Mouse (Mus musculus): ENCODE results near the gene Tnpo2. TPM values are rescaled to one million over a fixed set of nuclear protein-coding genes. Genes with fewer than 3 reads are reported as not detected.
A peak's percentile ranks its signal among the peaks of the same experiment; 100 is the strongest.

Tnpo2 gene
- polyA plus RNA-seq (2014; fragmentation: Nextera tagmentation; extraction: Ambion mirVana): 12.7 and 16.3 TPM in 2 replicates

DNA sequence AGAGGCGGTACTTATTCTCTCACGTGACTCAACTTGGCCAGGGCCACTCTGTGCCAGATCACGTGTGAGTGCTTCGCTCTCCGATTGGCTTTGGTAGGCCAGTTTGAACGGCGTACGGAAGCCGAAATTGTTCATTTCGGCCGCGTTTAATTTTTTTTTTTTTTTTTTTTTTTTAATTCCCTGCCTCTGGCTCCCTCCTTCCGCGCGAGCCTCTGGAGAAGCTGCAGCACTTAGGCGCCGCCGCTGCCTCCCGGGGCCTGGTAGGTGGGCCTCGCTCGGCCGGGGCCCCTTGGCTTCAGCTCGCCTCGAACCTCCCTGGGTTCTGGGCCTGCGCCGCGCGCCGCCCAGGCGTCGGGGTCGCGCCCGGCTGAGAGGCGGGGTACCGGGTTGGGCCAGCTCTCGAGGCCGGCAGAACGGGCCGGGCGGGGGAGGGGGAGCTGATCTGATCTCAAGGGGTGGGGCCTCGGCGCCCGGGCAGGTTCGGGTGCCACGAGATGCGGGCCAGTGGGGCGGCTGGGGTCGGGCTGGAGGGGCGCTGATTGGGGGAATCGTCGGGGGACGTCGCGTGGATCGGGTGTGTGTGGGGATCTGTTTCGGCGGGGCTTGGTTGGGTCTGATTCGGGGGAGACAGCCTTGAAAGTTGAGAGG is at the start of gene Tnpo2:
Gene Tnpo2, plus strand, starts transcription at position 198 of the 648 bp plus-strand sequence.
- ATAC-seq (ENCODE audit: insufficient number of reproducible peaks, low FRiP score, low TSS enrichment, low read depth) (peak; percentile 92), DNase-seq (ENCODE audit: low spot score) (peak; percentile 90)
- H3K4me1 ChIP-seq (ENCODE audit: control insufficient read depth, insufficient read depth, low read length): peaks cover 9% of the 10 kb centered on the region; the same call in 1 of the 2 replicates
- peak within 1 kb of the TSS; percentile 99 for H3K27ac ChIP-seq (replicated peaks; ENCODE audit: low read depth, low read length)
- H3K27me3 ChIP-seq (ENCODE audit: control insufficient read depth, insufficient read depth, low read length): no peaks in the 10 kb centered on the region
- no peaks in the 10 kb centered on the region for H3K9me3 ChIP-seq (ENCODE audit: control insufficient read depth, low read length)
- H3K4me3 ChIP-seq (ENCODE audit: low read depth, low read length): peak within 1 kb of the TSS; percentile 63
- peak within 1 kb of the TSS; percentile 91 for H3K9ac ChIP-seq (ENCODE audit: low read length)
- peak within 1 kb of the TSS; percentile 87 for H3K4me2 ChIP-seq (ENCODE audit: low read depth, severe bottlenecking)
- peaks cover 16% of the 10 kb centered on the region for H3K36me3 ChIP-seq (ENCODE audit: control insufficient read depth, insufficient read depth, low read length)
- under 1% methylated on average over 59 of the region's 59 CpGs for WGBS

DNA sequence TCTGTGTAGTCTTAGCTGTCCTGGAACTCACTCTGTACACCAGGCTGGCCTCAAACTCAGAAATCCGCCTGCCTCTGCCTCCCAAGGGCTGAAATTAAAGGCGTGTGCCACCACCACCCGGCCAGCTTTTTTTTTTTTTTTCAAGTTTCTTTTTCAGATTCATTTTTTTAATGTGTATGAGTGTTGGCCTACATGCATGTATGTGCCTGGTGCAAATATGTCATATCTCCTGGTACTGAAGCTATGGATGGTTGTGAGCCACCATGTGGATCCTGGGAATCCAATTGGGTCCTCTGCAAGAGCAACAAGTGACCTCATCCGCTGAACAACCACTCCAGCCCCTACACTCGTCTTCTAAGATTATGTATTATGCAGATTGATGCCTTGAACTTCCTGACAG is 49.3 kb upstream of the Tnpo2 start:
- ATAC-seq (ENCODE audit: insufficient number of reproducible peaks, low FRiP score, low TSS enrichment, low read depth) (no peak), DNase-seq (ENCODE audit: low spot score) (no peak)
- H3K4me3 ChIP-seq (ENCODE audit: low read depth, low read length): no peak overlapping the region
- H3K27ac ChIP-seq (replicated peaks; ENCODE audit: low read depth, low read length): no peak overlapping the region
- H3K36me3 ChIP-seq (ENCODE audit: control insufficient read depth, insufficient read depth, low read length): no peaks in the 10 kb centered on the region
- no peak overlapping the region for H3K4me2 ChIP-seq (ENCODE audit: low read depth, severe bottlenecking)
- no peaks in the 10 kb centered on the region for H3K27me3 ChIP-seq (ENCODE audit: control insufficient read depth, insufficient read depth, low read length)
- H3K9ac ChIP-seq (ENCODE audit: low read length): no peak overlapping the region
- H3K4me1 ChIP-seq (ENCODE audit: control insufficient read depth, insufficient read depth, low read length): peaks cover 25% of the 10 kb centered on the region
- 77% methylated on average over 5 of the region's 5 CpGs for WGBS
- no peaks in the 10 kb centered on the region for H3K9me3 ChIP-seq (ENCODE audit: control insufficient read depth, low read length)

DNA sequence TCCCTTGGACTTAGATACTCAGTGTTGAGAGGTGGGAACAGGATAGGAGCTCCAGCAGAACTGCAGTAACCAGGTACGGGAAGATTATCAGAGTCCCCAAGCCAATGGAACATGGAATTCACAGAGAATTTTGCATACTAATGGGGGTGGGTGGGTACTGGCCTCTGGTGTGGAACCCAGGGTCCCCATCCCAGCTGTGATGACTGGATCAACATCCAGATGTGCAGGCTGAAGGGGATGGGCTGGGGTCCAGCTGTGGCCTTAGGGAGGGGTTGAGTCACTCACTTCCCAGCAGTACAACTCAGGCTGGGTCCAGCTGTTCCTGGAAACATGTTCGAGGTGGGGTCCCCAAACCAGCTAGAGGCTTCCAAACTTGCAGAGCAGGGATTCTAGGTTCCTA is 48.8 kb upstream of the Tnpo2 start:
- peaks cover 25% of the 10 kb centered on the region for H3K4me1 ChIP-seq (ENCODE audit: control insufficient read depth, insufficient read depth, low read length)
- WGBS: 61% methylated on average over 2 of the region's 2 CpGs
- no peak overlapping the region for H3K9ac ChIP-seq (ENCODE audit: low read length)
- no peaks in the 10 kb centered on the region for H3K36me3 ChIP-seq (ENCODE audit: control insufficient read depth, insufficient read depth, low read length)
- H3K4me2 ChIP-seq (ENCODE audit: low read depth, severe bottlenecking): no peak overlapping the region
- DNase-seq (ENCODE audit: low spot score) (no peak), ATAC-seq (ENCODE audit: insufficient number of reproducible peaks, low FRiP score, low TSS enrichment, low read depth) (no peak)
- H3K27ac ChIP-seq (replicated peaks; ENCODE audit: low read depth, low read length): no peak overlapping the region
- no peak overlapping the region for H3K4me3 ChIP-seq (ENCODE audit: low read depth, low read length)
- no peaks in the 10 kb centered on the region for H3K27me3 ChIP-seq (ENCODE audit: control insufficient read depth, insufficient read depth, low read length)
- no peaks in the 10 kb centered on the region for H3K9me3 ChIP-seq (ENCODE audit: control insufficient read depth, low read length)

DNA sequence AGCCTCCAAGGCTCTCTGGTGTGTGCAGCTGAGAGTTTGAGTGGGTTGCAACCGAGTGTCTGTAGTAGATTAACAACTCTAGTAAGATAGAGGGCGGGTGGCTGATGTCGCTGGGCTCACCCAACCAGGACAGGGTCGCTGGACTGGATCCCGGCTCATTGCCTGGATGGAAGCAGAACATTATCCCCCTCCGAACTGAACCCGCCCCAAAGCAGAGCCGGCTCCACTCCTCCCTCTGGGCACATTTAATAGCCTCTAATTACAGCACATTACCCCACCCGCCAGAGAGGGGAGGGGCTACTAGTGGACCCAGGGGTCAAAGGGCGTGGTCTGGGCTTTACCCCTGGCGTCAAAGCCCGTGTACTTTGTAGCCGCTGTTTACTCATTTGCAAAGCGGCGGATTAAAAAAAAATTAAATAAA is 47.4 kb upstream of the Tnpo2 start:
- no peaks in the 10 kb centered on the region for H3K9me3 ChIP-seq (ENCODE audit: control insufficient read depth, low read length)
- 9% methylated on average over 15 of the region's 15 CpGs for WGBS
- peak; percentile 55 for DNase-seq (ENCODE audit: low spot score)
- no peaks in the 10 kb centered on the region for H3K36me3 ChIP-seq (ENCODE audit: control insufficient read depth, insufficient read depth, low read length)
- H3K4me1 ChIP-seq (ENCODE audit: control insufficient read depth, insufficient read depth, low read length): peaks cover 21% of the 10 kb centered on the region
- H3K9ac ChIP-seq (ENCODE audit: low read length): no peak overlapping the region
- no peaks in the 10 kb centered on the region for H3K27me3 ChIP-seq (ENCODE audit: control insufficient read depth, insufficient read depth, low read length)
- peak overlapping the region; percentile 25 for H3K4me2 ChIP-seq (ENCODE audit: low read depth, severe bottlenecking)
- H3K4me3 ChIP-seq (ENCODE audit: low read depth, low read length): no peak overlapping the region
- no peak overlapping the region for H3K27ac ChIP-seq (replicated peaks; ENCODE audit: low read depth, low read length)
- no peak for ATAC-seq (ENCODE audit: insufficient number of reproducible peaks, low FRiP score, low TSS enrichment, low read depth)

DNA sequence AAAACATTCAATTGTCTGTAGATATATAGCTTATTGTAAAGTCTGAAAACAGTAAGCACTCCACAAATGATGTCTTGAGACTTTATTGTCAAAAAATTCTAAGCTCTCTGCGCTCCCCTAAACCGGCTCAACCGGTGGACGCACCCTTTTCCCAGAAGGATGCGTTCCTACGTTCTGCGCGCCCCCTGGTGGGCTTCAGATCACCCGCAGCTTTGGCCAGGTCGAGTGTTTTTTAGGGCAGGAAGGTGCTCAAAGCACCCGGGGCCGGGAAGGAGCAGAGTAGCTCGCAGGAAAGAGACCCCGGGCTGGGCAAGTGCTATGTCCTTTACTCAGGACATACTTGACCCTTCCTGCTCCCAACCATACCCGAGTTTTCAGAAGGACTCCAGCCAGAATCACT is 46.9 kb upstream of the Tnpo2 start:
- WGBS: under 1% methylated on average over 15 of the region's 15 CpGs
- H3K27ac ChIP-seq (replicated peaks; ENCODE audit: low read depth, low read length): 0 out of 2 replicates have a peak overlapping the region, but pooled peaks have one; percentile 23

DNA sequence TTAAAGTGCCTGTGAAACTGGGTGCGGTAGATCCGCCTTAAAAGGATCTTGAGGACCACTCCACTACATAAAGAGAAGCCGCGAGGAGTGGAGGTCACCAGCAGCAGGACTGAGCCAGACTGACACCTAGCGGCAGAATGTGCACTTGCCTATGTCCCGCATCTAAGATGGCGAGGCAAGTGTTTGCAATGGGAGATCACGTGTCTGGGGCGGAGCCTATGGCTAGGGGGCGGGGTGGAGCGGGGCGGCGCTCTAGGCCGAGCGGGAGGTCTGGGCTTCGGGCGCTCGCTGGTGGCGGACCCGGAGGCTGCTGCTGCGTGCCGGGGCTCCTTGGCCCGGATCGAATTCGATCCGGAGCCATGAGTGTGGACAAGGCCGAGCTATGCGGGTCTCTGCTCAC is 46.4 kb upstream of the Tnpo2 start, which contains the start of gene Hook2:
Gene Hook2, plus strand, starts transcription at position 255 of the 400 bp plus-strand sequence.
- Histone ChIP-seq H3K4me3 (ENCODE audit: low read depth, low read length) (peak within 1 kb of the TSS; percentile 32), H3K27me3 (ENCODE audit: control insufficient read depth, insufficient read depth, low read length) (peaks cover 7% of the 10 kb centered on the region), H3K4me1 (ENCODE audit: control insufficient read depth, insufficient read depth, low read length) (peaks cover 13% of the 10 kb centered on the region), H3K27ac (replicated peaks; ENCODE audit: low read depth, low read length) (0 out of 2 replicates have a peak within 1 kb of the TSS, but pooled peaks have one; percentile 23), H3K9me3 (ENCODE audit: control insufficient read depth, low read length) (no peaks in the 10 kb centered on the region), H3K9ac (ENCODE audit: low read length) (peak within 1 kb of the TSS; percentile 61), H3K36me3 (ENCODE audit: control insufficient read depth, insufficient read depth, low read length) (no peaks in the 10 kb centered on the region), H3K4me2 (ENCODE audit: low read depth, severe bottlenecking) (peak within 1 kb of the TSS; percentile 55)
- ATAC-seq (ENCODE audit: insufficient number of reproducible peaks, low FRiP score, low TSS enrichment, low read depth) (peak; percentile 91), DNase-seq (ENCODE audit: low spot score) (peak; percentile 98)
- under 1% methylated on average over 26 of the region's 28 CpGs for WGBS

More for the DNA sequence above, 46.9 kb upstream of the Tnpo2 start:
- DNase-seq (ENCODE audit: low spot score): peak; percentile 95
- Histone ChIP-seq H3K9ac (ENCODE audit: low read length) (peak overlapping the region; percentile 61), H3K4me2 (ENCODE audit: low read depth, severe bottlenecking) (peak overlapping the region; percentile 55), H3K9me3 (ENCODE audit: control insufficient read depth, low read length) (no peaks in the 10 kb centered on the region), H3K27me3 (ENCODE audit: control insufficient read depth, insufficient read depth, low read length) (peaks cover 2% of the 10 kb centered on the region; the same call in 1 of the 2 replicates), H3K4me3 (ENCODE audit: low read depth, low read length) (peak overlapping the region; percentile 32), H3K36me3 (ENCODE audit: control insufficient read depth, insufficient read depth, low read length) (no peaks in the 10 kb centered on the region), H3K4me1 (ENCODE audit: control insufficient read depth, insufficient read depth, low read length) (peaks cover 16% of the 10 kb centered on the region)
- ATAC-seq (ENCODE audit: insufficient number of reproducible peaks, low FRiP score, low TSS enrichment, low read depth): peak; percentile 29

DNA sequence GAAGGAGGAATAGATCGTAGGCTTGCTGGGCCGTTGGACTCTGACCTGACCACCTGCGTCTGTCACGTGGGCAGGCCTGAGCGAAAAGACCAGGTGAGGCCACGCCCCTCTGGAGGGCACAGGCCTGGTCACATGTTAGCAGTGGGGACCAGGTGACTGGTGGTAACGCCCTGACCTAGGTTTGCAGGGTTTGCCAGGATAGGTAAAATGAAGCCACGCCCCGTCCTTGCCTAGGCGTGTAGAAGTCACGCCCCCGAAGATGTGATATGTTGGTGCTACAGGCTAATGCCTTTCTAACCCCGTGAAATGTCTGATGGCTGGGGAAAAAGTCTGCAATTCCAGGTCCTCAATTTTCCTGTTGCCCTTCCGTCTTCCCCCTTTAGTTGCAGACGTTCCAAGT is 45.9 kb upstream of the Tnpo2 start:
- H3K36me3 ChIP-seq (ENCODE audit: control insufficient read depth, insufficient read depth, low read length): no peaks in the 10 kb centered on the region
- H3K9me3 ChIP-seq (ENCODE audit: control insufficient read depth, low read length): no peaks in the 10 kb centered on the region
- peaks cover 10% of the 10 kb centered on the region for H3K4me1 ChIP-seq (ENCODE audit: control insufficient read depth, insufficient read depth, low read length)
- ATAC-seq (ENCODE audit: insufficient number of reproducible peaks, low FRiP score, low TSS enrichment, low read depth): peak; percentile 50
- peak overlapping the region; percentile 32 for H3K4me3 ChIP-seq (ENCODE audit: low read depth, low read length)
- peaks cover 11% of the 10 kb centered on the region for H3K27me3 ChIP-seq (ENCODE audit: control insufficient read depth, insufficient read depth, low read length)
- DNase-seq (ENCODE audit: low spot score): peak; percentile 62
- WGBS: 2% methylated on average over 15 of the region's 15 CpGs
- peak overlapping the region; percentile 55 for H3K4me2 ChIP-seq (ENCODE audit: low read depth, severe bottlenecking)
- H3K27ac ChIP-seq (replicated peaks; ENCODE audit: low read depth, low read length): no peak overlapping the region
- peak overlapping the region; percentile 53 for H3K9ac ChIP-seq (ENCODE audit: low read length)

DNA sequence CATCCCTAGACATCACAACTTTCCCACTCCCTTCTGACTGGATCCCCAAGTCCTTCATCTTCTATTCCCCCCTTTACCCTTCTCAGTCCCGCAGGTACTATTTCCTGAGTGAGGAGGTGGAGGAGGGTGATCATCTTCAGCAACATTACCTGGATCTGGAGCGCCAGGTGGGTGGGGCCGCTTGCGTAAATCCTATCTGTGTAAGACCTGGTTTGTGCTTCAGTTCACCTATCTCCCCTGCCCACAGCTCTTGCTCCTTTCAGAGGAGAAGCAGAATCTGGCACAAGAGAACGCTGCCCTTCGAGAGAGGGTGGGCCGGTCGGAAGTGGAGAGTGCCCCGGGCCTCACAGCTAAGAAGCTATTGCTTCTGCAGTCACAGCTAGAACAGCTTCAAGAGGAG is 42.3 kb upstream of the Tnpo2 start:
- no peak for DNase-seq (ENCODE audit: low spot score)
- H3K36me3 ChIP-seq (ENCODE audit: control insufficient read depth, insufficient read depth, low read length): no peaks in the 10 kb centered on the region
- no peak overlapping the region for H3K27ac ChIP-seq (replicated peaks; ENCODE audit: low read depth, low read length)
- H3K9me3 ChIP-seq (ENCODE audit: control insufficient read depth, low read length): no peaks in the 10 kb centered on the region
- H3K4me2 ChIP-seq (ENCODE audit: low read depth, severe bottlenecking): no peak overlapping the region
- WGBS: 92% methylated on average over 9 of the region's 9 CpGs
- peaks cover 14% of the 10 kb centered on the region for H3K27me3 ChIP-seq (ENCODE audit: control insufficient read depth, insufficient read depth, low read length)
- no peak for ATAC-seq (ENCODE audit: insufficient number of reproducible peaks, low FRiP score, low TSS enrichment, low read depth)
- no peak overlapping the region for H3K4me3 ChIP-seq (ENCODE audit: low read depth, low read length)
- no peak overlapping the region for H3K9ac ChIP-seq (ENCODE audit: low read length)
- H3K4me1 ChIP-seq (ENCODE audit: control insufficient read depth, insufficient read depth, low read length): peaks cover 10% of the 10 kb centered on the region; the same call in 1 of the 2 replicates

Measured in limb, embryonic 11.5 days (tissue).